Mouse (Mus musculus) midbrain, embryonic 15.5 days (tissue): ENCODE measurements at regions not wholly inside any gene's neighbourhood (a gene's known extent, or its start where the extent isn't known, plus 50 kb on each side); places are given as distances from the start of the nearest gene placed in this dataset.
A peak's percentile ranks its signal among the peaks of the same experiment; 100 is the strongest.
"Not testable (repeated sequence)": the region's sequence is repeated elsewhere in the genome, so short reads cannot be mapped to it uniquely, and the experiment has no call there.

Experiments used
- ATAC-seq: fragments of 200-750 bp; cut with Nextera tagmentation; replicated peaks from 2 replicates; pipeline ENCODE4 v1.8.0; 2017; ENCODE audit warnings: moderate TSS enrichment
- H3K27ac ChIP-seq: fragments of 300-500 bp; sonication (generic); 2 replicates; pipeline ENCODE4 v1.5.1; 2015; ENCODE audit warnings: mild to moderate bottlenecking, inconsistent platforms
- H3K27me3 ChIP-seq: fragments of 300-500 bp; sonication (generic); replicated peaks from 2 replicates; pipeline ENCODE4 v1.6.1; 2015; ENCODE audit warnings: inconsistent platforms
- H3K36me3 ChIP-seq: fragments of 300-500 bp; sonication (generic); replicated peaks from 2 replicates; pipeline ENCODE4 v1.6.1; 2015; ENCODE audit warnings: inconsistent platforms
- H3K4me1 ChIP-seq: fragments of 300-500 bp; sonication (generic); 2 replicates; pipeline ENCODE4 v1.6.1; 2015; ENCODE audit warnings: inconsistent platforms
- H3K4me2 ChIP-seq: fragments of 300-500 bp; sonication (generic); 2 replicates; pipeline ENCODE4 v1.6.1; 2015; ENCODE audit warnings: inconsistent platforms, mild to moderate bottlenecking, moderate library complexity
- H3K4me3 ChIP-seq: fragments of 300-500 bp; sonication (generic); 2 replicates; pipeline ENCODE4 v1.5.1; 2015; ENCODE audit warnings: mild to moderate bottlenecking, inconsistent platforms
- H3K9ac ChIP-seq: fragments of 300-500 bp; sonication (generic); 2 replicates; pipeline ENCODE4 v1.6.1; 2015; ENCODE audit warnings: mild to moderate bottlenecking, inconsistent platforms
- H3K9me3 ChIP-seq: fragments of 300-500 bp; sonication (generic); 2 replicates; pipeline ENCODE4 v1.6.1; 2016; ENCODE audit warnings: inconsistent platforms
- WGBS: fragments of 180-500 bp; shearing (Covaris S2); methylation state at CpG from one replicate; pipeline ENCODE4 v1.1.7; 2015; ENCODE audit warnings: mixed read lengths; 5-methylcytosine and 5-hydroxymethylcytosine counted together

DNA sequence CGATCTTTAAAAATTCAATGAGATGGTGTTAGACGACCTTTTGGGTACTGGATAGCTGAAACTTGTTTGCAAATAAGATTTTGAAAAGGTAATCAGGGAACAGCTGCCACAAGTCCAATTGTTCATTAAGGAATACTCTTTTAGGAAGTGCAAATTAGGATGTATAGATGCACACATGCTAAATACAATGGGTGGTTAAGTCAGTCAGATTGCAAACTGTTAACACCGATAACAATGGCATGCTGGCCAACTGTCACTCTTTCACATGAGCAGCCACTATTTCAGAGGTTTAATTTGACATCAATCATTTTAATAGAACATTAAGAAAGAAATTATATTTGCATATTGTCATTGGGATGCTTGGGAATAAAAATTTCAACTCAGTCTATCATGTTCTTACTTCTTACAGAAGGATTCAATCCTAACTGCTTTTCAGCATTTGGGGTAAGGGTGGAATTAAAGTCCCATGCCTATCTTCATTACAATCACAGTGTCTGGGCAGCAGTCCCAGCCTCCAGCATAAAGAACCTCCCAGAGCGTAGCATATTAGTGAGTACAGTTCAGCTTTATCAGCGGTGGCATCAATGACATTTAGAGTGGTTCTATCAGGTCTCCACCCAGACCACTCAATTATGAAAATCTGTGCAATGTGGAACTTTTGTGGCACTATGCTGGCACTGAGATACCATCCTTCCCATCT, 385.8 kb upstream of the Slc39a10 start:
- Histone ChIP-seq H3K4me3 (no peak overlapping the region), H3K27ac (peak overlapping the region; percentile 69), H3K9me3 (no peaks in the 10 kb centered on the region), H3K36me3 (no peaks in the 10 kb centered on the region), H3K4me2 (peak overlapping the region; percentile 20; the same call in 1 of the 2 replicates), H3K27me3 (no peaks in the 10 kb centered on the region), H3K4me1 (peaks cover 11% of the 10 kb centered on the region), H3K9ac (no peak overlapping the region)
- ATAC-seq = peak; percentile 78
- WGBS = 32% methylated on average over 5 of the region's 5 CpGs

DNA sequence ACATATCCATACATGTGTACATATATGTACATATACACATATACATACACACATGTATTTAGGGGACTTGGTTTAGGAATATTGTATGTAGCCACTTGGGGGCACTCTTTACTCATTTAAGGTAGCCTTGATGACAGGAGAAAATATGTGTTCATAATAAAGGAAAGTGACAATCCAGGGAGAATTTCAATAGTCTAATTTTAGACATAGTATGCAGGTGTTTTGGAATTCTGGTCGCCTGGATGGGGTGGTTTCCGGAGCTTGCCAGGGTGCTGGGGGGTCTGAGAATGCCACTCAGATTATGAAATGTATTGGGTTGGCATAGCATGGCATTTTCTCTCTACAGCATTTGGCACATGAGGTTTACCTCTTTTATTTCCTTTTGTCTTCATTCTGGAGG, 385.2 kb upstream of the Slc39a10 start:
- Histone ChIP-seq H3K9ac (no peak overlapping the region), H3K4me3 (no peak overlapping the region), H3K4me1 (peaks cover 11% of the 10 kb centered on the region), H3K9me3 (no peaks in the 10 kb centered on the region), H3K4me2 (peak overlapping the region; percentile 20; the same call in 1 of the 2 replicates), H3K27me3 (no peaks in the 10 kb centered on the region), H3K27ac (peak overlapping the region; percentile 69), H3K36me3 (no peaks in the 10 kb centered on the region)
- peak; percentile 77 for ATAC-seq
- 11% methylated on average over 2 of the region's 2 CpGs for WGBS

- Histone ChIP-seq H3K4me2 (no peak overlapping the region), H3K27ac (no peak overlapping the region), H3K9me3 (no peaks in the 10 kb centered on the region), H3K4me3 (no peak overlapping the region), H3K36me3 (no peaks in the 10 kb centered on the region), H3K27me3 (no peaks in the 10 kb centered on the region), H3K4me1 (no peaks in the 10 kb centered on the region), H3K9ac (no peak overlapping the region)
- no peak for ATAC-seq
Measured at GRCm38 (mm10) chr1:47272131-47272530, 379.5 kb upstream of the Slc39a10 start.

DNA sequence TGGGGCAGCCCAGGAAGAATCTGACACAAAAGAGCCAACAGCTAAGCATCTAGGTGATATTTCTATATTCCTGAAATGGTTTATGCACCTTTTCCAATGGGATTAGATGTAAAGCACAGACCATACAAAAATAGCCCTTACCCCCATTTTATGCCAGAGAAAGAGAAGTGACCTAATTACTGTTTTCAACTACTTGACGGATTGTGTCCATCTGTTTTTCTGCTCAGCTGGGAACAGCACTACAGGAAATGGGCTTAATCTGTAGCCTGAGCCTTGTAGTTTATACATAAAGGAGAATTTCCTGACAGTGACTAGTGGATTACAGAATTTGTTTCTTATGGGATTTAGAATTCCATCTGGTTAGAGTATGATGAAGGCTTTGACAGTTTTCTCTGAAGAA, 371.0 kb upstream of the Slc39a10 start:
- H3K4me3 ChIP-seq = no peak overlapping the region
- 57% methylated on average over 1 of the region's 1 CpGs for WGBS
- no peak overlapping the region for H3K4me2 ChIP-seq
- H3K9me3 ChIP-seq = no peaks in the 10 kb centered on the region
- no peak for ATAC-seq
- H3K27me3 ChIP-seq = no peaks in the 10 kb centered on the region
- no peaks in the 10 kb centered on the region for H3K36me3 ChIP-seq
- H3K4me1 ChIP-seq = no peaks in the 10 kb centered on the region
- H3K27ac ChIP-seq = no peak overlapping the region
- H3K9ac ChIP-seq = no peak overlapping the region

GRCm38 (mm10) chr1:47261505-47262130, 369.0 kb upstream of the Slc39a10 start:
- Histone ChIP-seq H3K9me3 (no peaks in the 10 kb centered on the region), H3K4me3 (no peak overlapping the region), H3K4me2 (no peak overlapping the region), H3K27me3 (no peaks in the 10 kb centered on the region), H3K36me3 (no peaks in the 10 kb centered on the region), H3K27ac (no peak overlapping the region), H3K9ac (no peak overlapping the region), H3K4me1 (no peaks in the 10 kb centered on the region)
- no peak for ATAC-seq
- whole genome bisulfite sequencing = 82% methylated on average over 3 of the region's 3 CpGs

GRCm38 (mm10) chr1:47250706-47251105, 358.1 kb upstream of the Slc39a10 start:
- not testable (repeated sequence) for ATAC-seq, H3K9ac ChIP-seq, H3K27me3 ChIP-seq, H3K27ac ChIP-seq, H3K4me2 ChIP-seq, H3K4me1 ChIP-seq, H3K36me3 ChIP-seq, H3K9me3 ChIP-seq, H3K4me3 ChIP-seq
- 94% methylated on average over 13 of the region's 13 CpGs for WGBS

DNA sequence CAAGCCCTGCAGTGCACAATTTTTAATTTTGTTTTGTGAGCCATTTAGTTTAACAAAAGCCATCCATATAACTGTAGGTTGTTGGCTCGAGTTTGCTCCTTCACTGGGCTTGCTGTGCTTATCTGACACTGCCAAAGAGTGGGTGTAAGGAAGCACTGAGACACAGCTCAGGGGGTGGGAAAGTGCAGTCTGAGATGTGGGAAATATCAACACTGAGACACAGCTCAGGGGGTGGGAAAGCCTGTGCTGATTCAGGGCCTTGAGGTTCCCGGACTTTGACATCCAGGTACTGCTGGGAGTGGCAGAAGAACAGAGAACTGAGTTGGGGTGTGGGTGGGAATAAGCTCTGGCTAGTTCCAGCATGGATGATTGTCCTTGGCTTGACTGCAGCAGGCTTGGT, 324.4 kb upstream of the Slc39a10 start:
- Histone ChIP-seq H3K27ac (no peak overlapping the region), H3K36me3 (no peaks in the 10 kb centered on the region), H3K27me3 (no peaks in the 10 kb centered on the region), H3K9me3 (no peaks in the 10 kb centered on the region), H3K4me3 (no peak overlapping the region), H3K9ac (no peak overlapping the region), H3K4me1 (no peaks in the 10 kb centered on the region), H3K4me2 (no peak overlapping the region)
- 74% methylated on average over 2 of the region's 2 CpGs for WGBS
- no peak for ATAC-seq

GRCm38 (mm10) chr1:47216419-47217002, 323.9 kb upstream of the Slc39a10 start:
- no peak for ATAC-seq
- 80% methylated on average over 2 of the region's 2 CpGs for WGBS
- Histone ChIP-seq H3K4me2 (no peak overlapping the region), H3K4me1 (no peaks in the 10 kb centered on the region), H3K27me3 (no peaks in the 10 kb centered on the region), H3K27ac (no peak overlapping the region), H3K36me3 (no peaks in the 10 kb centered on the region), H3K4me3 (no peak overlapping the region), H3K9ac (no peak overlapping the region), H3K9me3 (no peaks in the 10 kb centered on the region)

- Histone ChIP-seq H3K9me3 (no peaks in the 10 kb centered on the region), H3K27me3 (no peaks in the 10 kb centered on the region), H3K9ac (no peak overlapping the region), H3K4me1 (no peaks in the 10 kb centered on the region), H3K36me3 (no peaks in the 10 kb centered on the region), H3K4me2 (no peak overlapping the region), H3K27ac (no peak overlapping the region), H3K4me3 (no peak overlapping the region)
- 82% methylated on average over 5 of the region's 5 CpGs for WGBS
- ATAC-seq = no peak
Measured at GRCm38 (mm10) chr1:47213476-47213875, 320.8 kb upstream of the Slc39a10 start.

- H3K4me3 ChIP-seq = no peak overlapping the region
- H3K4me2 ChIP-seq = no peak overlapping the region
- H3K27me3 ChIP-seq = no peaks in the 10 kb centered on the region
- H3K9me3 ChIP-seq = no peaks in the 10 kb centered on the region
- H3K36me3 ChIP-seq = no peaks in the 10 kb centered on the region
- 83% methylated on average over 4 of the region's 4 CpGs for WGBS
- H3K27ac ChIP-seq = no peak overlapping the region
- no peak overlapping the region for H3K9ac ChIP-seq
- no peak for ATAC-seq
- H3K4me1 ChIP-seq = no peaks in the 10 kb centered on the region
Measured at GRCm38 (mm10) chr1:47193001-47193400, 300.3 kb upstream of the Slc39a10 start.

GRCm38 (mm10) chr1:47164417-47164816, 271.8 kb upstream of the Slc39a10 start:
- Histone ChIP-seq H3K4me2 (no peak overlapping the region), H3K27ac (no peak overlapping the region), H3K9me3 (no peaks in the 10 kb centered on the region), H3K4me1 (peaks cover 8% of the 10 kb centered on the region; the same call in 1 of the 2 replicates), H3K9ac (no peak overlapping the region), H3K36me3 (no peaks in the 10 kb centered on the region), H3K27me3 (no peaks in the 10 kb centered on the region), H3K4me3 (no peak overlapping the region)
- WGBS = 61% methylated on average over 3 of the region's 3 CpGs
- no peak for ATAC-seq

- WGBS = 23% methylated on average over 1 of the region's 1 CpGs
- Histone ChIP-seq H3K27me3 (no peaks in the 10 kb centered on the region), H3K9ac (no peak overlapping the region), H3K4me2 (no peak overlapping the region), H3K4me1 (peaks cover 8% of the 10 kb centered on the region; the same call in 1 of the 2 replicates), H3K9me3 (no peaks in the 10 kb centered on the region), H3K4me3 (no peak overlapping the region), H3K36me3 (no peaks in the 10 kb centered on the region), H3K27ac (no peak overlapping the region)
- ATAC-seq = peak; percentile 58; the same call in 1 of the 2 replicates
Measured at GRCm38 (mm10) chr1:47163808-47164410, 271.3 kb upstream of the Slc39a10 start.
